Mouse (Mus musculus) mammary gland, adult 2 months (tissue): ENCODE measurements around the gene Hgd. TPM values are rescaled to one million over a fixed set of nuclear protein-coding genes. Genes with fewer than 3 reads are reported as not detected.

Experiments
- polyA plus RNA-seq: library from polyadenylated mRNA; depleted of rRNA; stranded (reverse); fragments of >200 nt; gene quantifications from 2 replicates; pipeline ENCODE4 v1.2.3, GENCODE M21; 2012; ENCODE audit warnings: low replicate concordance; rRNA removed

The Hgd gene
- 0.27 and 1.4 TPM in 2 replicates for polyA plus RNA-seq

DNA sequence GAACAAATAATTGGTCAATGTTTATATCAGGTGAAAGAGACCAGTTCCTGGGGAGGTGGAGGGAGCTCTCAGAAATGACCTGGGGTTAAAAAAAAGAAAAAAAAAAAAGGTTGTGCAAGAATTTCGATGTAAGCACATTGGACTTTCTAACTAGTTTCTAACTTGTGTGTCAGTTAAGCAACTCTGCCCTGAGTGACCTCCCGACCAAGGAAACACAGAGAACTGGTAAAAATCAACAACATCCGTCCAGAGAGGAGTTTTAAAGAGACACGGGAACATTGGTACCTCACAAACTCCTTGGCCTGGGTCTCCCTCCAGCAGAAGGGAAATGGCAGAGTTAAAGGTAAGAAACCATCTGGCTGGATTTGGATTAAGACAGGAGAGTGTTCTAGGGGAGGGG lies at the start of gene Hgd:
Gene Hgd (plus strand): TSS at position 160 of the 400 bp plus-strand sequence.

DNA sequence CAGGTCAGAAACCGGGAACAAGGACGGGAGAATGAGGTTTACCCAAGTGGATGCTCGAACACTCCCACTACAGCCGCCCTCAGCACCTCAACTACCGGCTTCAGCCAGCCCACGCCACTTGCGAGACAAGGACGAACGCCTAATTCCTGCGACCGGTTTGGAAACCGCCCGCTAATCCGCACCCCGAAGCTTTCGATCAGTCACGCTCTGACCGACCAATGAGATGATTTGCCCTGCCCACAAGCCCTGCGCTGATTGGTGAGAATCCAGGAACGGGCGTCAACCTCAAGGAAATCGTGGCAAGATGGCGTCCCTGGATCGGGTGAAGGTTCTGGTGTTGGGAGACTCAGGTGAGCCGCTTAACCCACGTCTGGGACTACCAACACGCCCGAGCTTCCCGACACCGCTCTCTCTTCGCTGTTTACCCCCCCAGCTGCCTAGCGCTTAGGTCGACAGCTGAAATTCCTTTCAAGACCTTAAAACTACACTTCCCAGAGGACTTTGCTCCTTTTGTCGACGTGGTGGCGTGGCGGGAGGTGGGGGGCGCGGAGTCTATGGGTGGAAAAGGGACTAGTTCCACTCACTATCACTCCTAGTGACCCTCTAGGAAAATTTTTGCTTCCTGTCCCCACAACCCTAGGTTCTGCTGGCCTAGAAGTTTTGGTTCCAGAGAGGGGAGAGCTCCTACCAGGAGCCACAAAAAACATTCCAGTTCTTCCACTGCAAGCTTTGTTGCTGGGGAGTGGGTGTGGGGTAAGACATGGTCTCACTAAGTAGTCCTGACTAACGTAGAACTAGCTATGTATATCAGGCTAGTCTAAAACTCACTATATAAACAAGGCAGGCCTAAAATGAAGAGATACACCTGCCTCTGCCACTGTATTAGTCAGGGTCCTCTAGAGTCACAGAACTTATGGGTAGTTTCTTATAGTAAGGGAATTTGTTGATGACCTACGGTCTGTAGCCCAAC lies 40.1 kb upstream of the Hgd start, which contains the start of the genes Gtf2e1 and Rabl3:
Gene Gtf2e1 (minus strand): TSS at position 179 of the 970 bp plus-strand sequence.
Gene Rabl3 (plus strand): TSS at position 275 of the 970 bp plus-strand sequence.

DNA sequence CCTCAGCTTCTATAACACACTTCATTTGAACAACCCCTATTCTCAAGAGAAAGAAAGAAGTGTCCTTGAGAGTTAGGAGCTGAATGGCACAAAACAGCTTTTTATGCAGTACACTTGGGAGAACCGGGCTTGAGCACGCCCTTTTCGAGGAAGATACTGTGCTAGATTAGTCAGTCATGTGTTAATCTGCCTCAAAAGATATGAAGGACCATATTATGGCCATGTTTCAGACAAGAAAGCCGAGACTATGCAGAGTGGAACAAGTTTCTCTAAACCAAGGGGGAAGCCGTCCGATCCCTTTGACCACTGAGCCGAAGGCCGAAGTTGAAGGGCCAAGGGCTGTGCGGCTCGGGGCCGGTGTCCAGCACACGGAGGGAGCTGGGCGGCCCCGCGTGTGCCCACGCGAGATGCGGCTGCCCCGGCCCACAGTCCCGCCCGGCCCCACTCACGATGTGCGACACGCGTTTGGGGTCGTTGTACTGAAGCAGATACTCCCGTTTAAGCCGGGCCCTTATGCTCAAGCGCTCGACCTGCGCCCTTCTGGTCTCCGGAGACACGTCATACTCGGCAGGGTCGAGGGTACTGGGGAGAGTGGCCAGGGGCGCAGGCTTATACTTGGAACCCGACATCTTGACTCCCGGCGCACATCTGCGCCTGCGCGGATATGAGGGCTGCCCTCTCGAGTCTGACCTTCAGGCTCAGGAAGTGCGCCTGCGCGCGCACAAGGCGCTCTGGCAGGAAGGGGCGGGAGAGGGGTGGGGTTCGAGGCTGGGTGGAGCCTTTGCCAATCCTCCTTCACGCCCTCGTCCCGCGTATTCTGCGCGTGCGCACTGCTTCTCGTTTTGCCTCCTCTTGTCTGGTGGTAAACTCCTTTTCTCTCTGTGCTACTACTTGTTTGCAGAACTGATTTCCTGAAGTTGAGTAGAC lies 74.0 kb downstream of the Hgd start, which contains the start of gene Ndufb4:
Gene Ndufb4 (minus strand): TSS at position 723 of the 927 bp plus-strand sequence.

Other genes starting within 250 kb of the Hgd start
- 0.26 TPM in 1 of 2 replicates, not detected in the other for gene Stxbp5l, start 195.2 kb upstream of the Hgd start, polyA plus RNA-seq
- gene Gtf2e1, start 40.4 kb upstream of the Hgd start, polyA plus RNA-seq, result 3.6 and 6.5 TPM in 2 replicates
- 1.1 and 3.2 TPM in 2 replicates for gene Rabl3, start 40.3 kb upstream of the Hgd start, polyA plus RNA-seq
- gene Ndufb4, start 74.3 kb downstream of the Hgd start, polyA plus RNA-seq, result 70.7 and 90.5 TPM in 2 replicates
- gene Fstl1, start 196.7 kb downstream of the Hgd start, polyA plus RNA-seq, result 87.8 and 135 TPM in 2 replicates